Mouse (Mus musculus) forelimb bud, embryonic 11.5 days (tissue): ENCODE measurements around the gene Hdgf.

Experiments used
- DNase-seq: peaks from one replicate; pipeline ENCODE4 v3.0.0-alpha.2; 2012; ENCODE audit warnings: low read depth, low spot score

Gene Hdgf

DNA sequence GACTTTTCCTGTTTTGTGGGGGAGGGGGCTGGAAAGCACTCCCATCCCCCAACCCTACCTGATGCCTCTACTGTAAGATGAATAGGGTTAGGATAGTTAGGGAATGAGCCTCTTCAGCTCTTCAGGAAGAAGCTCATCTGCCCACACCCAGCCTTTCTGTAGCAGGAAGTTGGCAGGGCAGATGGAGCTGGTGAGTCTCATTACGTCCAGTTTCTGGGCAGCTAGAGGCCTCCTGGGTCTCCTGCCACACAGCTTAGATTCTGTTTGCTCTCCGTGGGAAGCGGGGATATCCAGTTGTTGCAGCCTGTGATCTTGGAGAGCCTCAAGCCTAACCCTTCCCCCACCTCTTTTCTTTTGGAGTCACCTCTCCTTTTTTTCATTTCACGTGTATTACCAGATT lies 3.8 kb downstream of the Hdgf start:
- DNase-seq, result no peak

- DNase-seq, result peak; percentile 87
These were observed 4.5 kb downstream of the Hdgf start for GRCm38 (mm10) chr3:87910573-87911141.

DNA sequence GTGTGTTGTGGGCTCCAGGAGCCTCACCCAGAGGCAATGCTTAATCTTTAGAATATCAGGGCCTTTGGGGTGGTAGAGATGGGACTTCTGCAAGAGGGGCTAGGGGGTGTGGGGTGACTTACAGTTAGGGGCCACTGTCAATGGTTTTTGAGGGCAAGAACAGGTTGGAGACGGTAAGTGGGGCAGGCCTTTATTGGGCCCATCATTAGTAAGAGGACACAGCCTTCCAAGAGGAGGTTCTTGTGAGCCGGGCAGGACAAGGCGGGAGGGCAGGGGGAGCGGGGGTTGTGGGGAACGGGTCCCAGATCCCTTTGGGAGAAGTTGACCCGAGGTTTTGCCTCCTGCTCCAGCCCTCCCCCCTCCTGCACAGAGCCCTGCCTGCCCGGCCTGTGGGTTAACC lies 7.4 kb downstream of the Hdgf start:
- DNase-seq, result no peak

DNA sequence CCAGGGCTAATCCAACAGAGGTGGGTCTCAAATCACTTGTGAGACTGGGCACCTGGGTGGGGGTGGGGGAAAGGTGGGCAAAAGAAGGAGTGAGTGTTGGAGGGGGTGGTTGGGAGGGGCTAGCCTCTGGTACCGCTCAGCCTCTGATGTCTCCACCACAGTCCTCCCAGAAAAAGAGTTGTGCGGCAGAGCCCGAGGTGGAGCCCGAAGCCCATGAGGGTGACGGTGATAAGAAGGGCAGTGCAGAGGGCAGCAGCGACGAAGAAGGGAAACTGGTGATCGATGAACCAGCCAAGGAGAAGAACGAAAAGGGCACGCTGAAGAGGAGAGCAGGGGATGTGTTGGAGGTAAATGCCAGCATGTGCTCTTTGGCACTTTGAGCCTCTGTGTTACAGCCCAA lies 7.8 kb downstream of the Hdgf start:
- DNase-seq, result no peak

GRCm38 (mm10) chr3:87916990-87917389 lies 10.9 kb downstream of the Hdgf start:
- no peak for DNase-seq

DNA sequence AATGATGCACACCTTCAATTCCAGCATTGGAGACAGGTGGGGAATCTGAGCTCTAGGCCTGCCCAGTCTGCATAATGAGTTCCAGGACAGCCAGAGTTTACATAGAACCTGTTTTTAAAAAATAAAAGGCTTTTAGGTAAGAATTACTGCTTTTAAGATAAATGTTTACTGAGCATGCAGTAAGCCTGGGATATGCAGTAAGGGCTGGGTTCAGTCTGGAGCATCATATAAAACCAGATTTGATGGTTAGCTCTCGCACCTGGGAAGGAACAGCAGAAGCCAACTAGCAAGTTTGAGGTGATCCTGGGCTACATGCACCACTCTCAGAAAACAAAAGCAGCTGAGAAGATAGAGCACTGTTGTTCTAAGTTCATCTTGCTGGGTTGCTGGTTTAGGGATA lies 12.4 kb downstream of the Hdgf start:
- no peak for DNase-seq

- peak; percentile 92 for DNase-seq
These were observed 13.4 kb downstream of the Hdgf start, which contains the start of gene Mrpl24 for GRCm38 (mm10) chr3:87919336-87920108. TSS of gene Mrpl24 (plus strand) at chr3:87919506.

- no peak for DNase-seq
These were observed 14.3 kb downstream of the Hdgf start for GRCm38 (mm10) chr3:87920270-87920943.

GRCm38 (mm10) chr3:87924996-87925395 lies 18.9 kb downstream of the Hdgf start:
- no peak for DNase-seq

DNA sequence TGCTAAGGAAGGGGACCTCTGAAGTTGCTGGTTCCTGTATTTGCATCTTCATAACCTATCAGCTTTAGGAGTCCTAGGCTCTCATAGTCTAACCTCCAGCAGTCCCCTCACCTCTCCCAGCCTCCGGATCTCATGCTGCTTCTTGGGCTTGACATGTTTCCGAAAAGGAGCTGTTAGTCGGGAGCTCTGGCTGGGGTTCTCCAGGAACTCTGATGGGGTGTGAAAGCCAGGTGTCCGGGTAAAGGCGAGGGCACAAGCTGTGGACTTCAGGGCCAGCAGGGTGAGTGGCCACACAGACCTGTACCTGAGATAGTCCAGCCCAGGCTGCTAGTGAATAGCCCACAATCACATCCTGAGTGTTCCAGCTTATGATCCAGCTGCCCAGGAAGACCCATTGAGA lies 21.3 kb downstream of the Hdgf start:
- no peak for DNase-seq

- DNase-seq, result no peak
These were observed 23.4 kb downstream of the Hdgf start for GRCm38 (mm10) chr3:87929341-87930077.

- peak; percentile 97 for DNase-seq
These were observed 24.1 kb downstream of the Hdgf start, which contains the start of the genes Isg20l2 and Rrnad1 for GRCm38 (mm10) chr3:87930078-87930795. TSS of gene Isg20l2 (plus strand) at chr3:87930314. TSS of gene Rrnad1 (minus strand) at chr3:87930717.

- no peak for DNase-seq
These were observed 27.9 kb downstream of the Hdgf start for GRCm38 (mm10) chr3:87934026-87934425.

DNA sequence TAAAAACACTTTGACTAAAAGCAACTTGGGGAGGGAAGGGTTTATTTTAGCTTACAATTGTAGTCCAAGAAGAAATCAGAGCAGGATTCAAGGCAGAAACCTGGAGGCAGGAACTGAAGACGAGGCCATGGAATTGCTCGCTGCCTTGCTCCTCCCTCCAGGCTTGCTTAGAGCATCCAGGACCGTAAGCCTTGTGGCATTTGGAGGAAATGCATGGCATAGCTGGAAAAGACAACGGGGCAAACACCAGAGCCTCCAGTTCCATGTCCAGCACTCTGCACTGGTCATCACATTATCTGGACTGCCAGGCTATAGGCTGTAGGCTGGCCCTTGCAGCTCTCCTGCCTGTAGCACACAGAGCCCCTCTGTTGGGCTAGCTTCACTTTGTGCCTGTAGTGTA lies 28.4 kb downstream of the Hdgf start:
- DNase-seq, result no peak

GRCm38 (mm10) chr3:87935201-87935600 lies 29.1 kb downstream of the Hdgf start:
- no peak for DNase-seq

- DNase-seq, result peak; percentile 90
These were observed 29.7 kb downstream of the Hdgf start for GRCm38 (mm10) chr3:87935776-87936175.

GRCm38 (mm10) chr3:87940611-87941010 lies 34.5 kb downstream of the Hdgf start:
- DNase-seq, result no peak

- DNase-seq, result no peak
These were observed 36.4 kb downstream of the Hdgf start for GRCm38 (mm10) chr3:87942471-87942870.

DNA sequence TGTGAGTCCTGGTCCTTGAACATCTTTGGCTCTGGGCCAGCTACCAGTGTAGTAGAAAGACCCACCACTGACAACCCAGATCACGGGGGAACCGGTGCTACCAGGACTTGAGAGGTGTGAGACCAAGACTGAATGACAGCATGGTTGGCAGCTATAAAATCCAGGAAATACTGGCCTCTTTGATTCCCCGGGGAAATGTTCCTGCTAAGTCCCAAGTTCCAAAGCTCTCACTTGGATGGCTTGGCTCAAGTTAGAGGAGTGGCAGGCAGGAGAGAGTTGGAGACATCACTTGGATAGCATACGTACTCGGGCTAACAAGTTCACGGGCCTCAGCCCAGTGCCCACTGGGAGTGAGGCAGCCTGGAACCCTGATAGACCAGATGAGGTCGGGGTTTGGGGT lies 37.5 kb downstream of the Hdgf start:
- DNase-seq, result no peak

DNA sequence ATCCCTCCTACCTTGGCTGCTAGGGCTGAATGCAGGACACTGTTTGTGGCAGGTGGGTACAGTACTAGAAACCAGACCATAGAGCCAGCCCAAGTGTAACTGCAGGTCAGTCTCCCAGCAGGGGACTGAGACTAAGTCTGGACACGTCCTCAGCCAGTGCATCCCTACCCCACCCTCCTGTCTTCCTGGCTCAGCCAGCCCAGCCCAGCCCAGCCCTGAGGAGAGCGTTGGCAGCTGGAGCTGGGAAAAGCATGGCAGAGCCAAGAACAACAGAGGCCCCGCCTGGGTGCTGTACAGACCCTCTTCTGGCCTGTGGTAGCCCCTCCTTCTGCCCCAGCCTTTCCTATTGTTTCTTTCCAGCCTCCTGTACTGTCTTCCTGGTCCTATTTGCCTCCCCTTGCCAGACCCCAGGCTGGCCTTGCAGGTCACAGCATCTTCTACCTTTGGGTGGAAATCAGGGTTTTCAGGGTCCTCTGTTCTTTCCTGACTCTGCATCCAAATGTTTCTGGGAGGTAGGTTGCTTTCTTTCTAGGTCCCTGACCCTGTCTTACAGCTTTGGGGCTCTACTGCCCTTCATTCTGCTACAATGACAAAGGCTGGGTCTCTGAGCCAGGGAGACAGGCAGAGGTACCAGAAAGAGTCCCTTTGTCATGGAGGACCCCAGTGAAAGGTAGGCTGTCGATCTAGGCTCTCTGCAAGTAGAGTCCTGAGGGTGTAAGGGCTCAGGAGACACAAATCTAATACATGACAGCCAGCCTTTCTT lies 38.9 kb downstream of the Hdgf start:
- DNase-seq, result no peak
